Mouse (Mus musculus): Measurements from ENCODE around the gene Asic2. TPM values are rescaled to one million over a fixed set of nuclear protein-coding genes. Genes with fewer than 3 reads are reported as not detected.
A peak's percentile ranks its signal among the peaks of the same experiment; 100 is the strongest.

Asic2 gene
- total RNA-seq, 4 experiments from 2014 or later, result 60.0 to 62.0 (median 60.9) TPM

DNA sequence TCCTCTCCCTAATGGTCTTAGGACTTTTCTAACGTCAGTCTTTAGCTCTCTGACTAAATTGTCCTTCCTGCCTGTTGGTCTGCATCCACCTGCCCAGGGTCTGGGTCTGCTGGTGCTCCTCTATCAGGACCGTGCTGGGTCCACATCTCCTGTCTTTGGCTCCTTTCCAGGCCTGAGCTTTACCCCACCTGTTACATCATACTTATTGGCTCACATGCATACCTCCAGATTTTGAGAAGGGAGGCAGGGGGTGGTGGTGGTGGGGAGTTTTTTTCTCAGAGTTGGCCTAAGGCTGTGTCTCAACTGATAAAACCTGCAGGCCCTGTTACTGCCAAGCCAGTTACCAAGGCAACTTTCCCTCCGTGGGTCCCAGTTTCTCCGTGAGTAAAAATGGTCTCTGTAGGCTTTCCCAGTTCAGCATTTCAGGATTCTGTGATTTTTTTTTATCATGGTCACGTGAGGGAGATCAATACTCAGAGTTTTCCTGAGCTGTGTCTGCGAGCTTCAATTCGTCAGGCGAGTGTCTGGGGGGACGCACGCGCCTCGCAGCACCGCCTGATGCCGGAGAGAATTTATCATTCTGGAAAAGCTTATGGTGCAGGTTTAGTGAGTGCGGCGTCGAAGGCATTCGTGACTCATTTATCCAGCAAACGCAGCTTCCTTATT lies 1044.8 kb downstream of the Asic2 start:
- DNase-seq (ENCODE audit: low spot score in 2 of 2), result peak; percentile 15 to 50

DNA sequence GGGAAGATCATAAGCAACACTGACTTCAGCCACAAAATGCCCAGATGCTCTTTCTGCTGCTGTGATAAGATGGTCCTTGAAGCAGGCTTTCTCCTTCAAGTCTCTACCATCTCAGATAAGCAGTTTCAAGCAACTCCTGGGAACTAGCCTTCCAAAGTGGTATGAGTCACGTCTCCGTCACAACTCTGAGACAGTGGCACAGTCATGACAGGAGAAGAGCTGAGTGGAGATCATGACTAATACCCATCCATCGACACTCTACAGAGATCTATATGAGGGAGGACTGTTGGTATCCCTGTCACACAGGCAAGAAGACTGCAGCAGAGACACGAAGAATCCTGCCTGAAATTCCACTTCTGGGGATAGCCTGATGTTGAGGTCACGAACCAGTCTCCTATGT lies 1049.9 kb downstream of the Asic2 start:
- no peak for DNase-seq (ENCODE audit: low spot score in 2 of 2)

DNA sequence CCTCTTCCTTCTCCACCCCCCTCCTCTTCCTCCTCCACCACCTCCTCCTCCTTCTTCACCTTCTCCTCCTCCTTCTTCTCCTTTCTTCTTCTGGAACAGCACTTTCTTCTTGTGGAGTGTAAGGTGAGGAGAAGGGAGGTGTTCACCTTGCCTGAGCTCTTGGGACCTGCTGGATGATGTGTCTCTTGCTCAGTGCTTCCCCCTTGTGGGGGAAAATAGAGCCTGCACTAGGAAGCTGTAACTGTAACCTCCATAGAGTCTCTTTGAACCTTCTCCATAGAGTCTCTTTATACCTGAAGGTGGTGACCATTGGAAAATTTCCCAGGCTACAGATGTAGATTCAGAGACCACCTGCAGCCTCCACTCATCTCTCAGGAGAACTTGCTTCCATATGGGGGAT lies 1050.6 kb downstream of the Asic2 start:
- DNase-seq (ENCODE audit: low spot score in 2 of 2), result no peak

DNA sequence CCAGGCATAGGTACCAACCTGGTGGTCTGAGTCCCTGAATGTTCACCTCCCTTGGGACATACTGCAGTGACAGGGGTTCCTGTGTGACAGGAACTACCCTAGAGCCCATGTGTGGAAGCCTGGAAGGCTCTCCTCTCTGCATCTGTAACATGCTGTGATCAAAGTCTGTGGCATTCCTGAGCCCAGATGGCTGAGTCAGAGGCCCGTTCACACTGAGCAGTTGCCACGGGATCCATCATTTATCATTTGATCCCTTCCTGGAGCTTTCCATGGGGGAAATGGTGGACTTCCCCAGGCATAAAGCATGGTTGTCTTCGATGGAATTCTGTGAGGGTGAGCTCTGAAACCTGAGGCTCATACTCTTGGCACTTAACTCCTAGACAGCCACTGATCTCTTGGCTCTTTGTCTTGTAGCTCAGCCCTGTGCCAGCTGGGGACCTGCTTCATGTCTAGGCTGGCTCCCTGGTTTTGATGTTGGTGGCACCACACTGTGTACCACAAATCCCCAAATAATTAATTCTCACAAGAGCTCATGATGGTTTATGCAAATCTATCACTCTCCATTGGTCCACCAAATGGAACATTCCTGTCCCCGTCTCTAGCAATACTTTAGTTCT lies 1054.7 kb downstream of the Asic2 start:
- DNase-seq (ENCODE audit: low spot score in 2 of 2), result no peak

DNA sequence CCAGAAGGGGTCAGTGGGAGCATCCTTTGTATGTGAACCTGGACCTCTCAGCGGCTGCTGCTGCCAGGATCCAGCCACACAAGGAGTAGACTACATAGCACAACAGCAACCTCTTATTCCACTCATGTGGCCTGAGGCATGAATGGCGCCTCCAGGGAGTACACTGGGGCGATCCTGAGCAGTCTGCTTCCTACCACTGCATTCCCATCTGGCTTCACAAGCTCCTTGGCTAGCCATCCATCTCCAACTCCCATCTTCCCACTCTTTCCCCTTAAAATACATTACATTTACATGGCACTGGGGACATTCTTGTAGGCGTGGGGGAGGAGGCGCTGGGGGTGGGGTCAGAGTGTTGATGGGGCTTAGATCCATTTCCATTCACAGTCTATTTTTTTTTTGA lies 1055.5 kb downstream of the Asic2 start:
- DNase-seq (ENCODE audit: low spot score in 2 of 2), result peak in 1 of 2 experiments; percentile 33

DNA sequence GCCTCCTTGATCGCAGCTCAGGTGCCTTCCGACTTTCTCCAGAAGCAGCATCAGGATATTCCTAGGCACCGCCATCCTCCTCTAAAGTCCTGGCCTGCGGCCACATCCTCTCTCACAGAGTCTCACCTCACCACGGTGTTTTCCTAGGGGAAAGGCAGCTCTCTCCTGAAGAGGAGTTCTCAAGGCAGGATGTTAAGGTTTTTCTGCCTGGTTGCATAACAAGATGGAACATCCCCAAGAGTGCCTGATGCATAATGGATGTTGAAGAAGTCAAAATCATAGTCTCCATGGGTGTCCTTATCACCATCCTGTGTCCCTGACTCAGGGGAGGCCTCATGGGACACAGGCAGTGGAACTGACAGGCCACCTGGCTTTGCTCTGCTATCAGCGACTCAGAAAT lies 1060.4 kb downstream of the Asic2 start:
- DNase-seq (ENCODE audit: low spot score in 2 of 2), result peak in 1 of 2 experiments; percentile 59

DNA sequence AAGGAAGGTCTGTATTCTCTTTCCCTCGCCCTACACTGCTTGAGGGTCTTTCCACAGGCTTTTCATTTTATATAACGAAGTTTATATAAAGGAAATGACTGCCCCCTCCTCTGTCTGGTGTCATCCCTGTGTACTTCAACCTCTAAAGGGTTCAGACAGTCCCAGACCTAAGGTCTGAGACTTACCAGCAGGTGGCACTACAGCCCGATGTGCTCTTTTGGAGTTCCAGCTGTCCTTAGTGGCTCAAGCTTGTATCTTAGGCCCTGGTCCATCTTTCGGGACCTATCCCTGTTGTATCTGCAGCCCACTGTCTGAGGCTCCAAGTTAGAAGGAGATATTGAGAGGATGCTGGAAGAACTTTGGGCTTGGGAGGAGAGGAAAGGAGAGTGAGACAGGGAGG lies 1061.8 kb downstream of the Asic2 start:
- no peak for DNase-seq (ENCODE audit: low spot score in 2 of 2)

DNA sequence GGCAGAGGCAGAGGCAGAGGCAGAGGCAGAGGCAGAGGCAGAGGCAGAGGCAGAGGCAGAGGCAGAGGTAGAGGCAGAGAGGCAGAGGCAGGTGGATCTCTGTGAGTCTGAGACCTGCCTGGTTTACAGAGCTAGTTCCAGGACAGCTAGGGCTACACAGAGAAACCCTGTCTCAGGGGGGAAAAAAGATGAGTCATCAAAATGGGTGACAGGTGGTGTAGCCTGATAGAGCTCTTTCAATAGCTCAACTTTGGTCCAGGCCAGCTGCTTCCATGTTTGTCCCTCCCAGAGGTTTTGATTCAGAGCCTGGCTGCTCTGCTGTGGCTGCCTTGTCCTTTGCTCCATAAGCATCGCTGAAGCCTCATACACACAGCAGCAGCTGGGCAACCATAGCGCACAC lies 1063.7 kb downstream of the Asic2 start:
- no peak for DNase-seq (ENCODE audit: low spot score in 2 of 2)

DNA sequence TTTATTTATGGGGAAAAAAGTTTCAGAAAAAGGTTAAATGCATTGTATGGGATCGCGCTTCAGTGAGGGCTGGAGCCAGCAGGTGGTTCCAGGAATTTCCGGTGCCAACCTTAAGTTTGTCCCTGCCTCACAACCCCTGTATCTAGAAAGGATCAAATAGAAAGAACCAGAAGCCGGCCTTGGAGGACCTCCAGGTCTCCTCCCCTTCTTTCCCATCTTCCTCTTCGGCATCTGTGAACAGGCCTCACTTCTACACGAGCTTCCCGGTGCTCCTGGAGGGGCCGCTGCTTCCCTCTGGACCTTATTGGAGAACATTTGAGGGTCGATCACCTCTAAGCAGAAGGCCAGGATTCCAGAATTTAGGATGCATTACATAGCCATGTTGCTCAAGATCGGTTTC lies 1064.8 kb downstream of the Asic2 start:
- DNase-seq (ENCODE audit: low spot score in 2 of 2), result no peak

DNA sequence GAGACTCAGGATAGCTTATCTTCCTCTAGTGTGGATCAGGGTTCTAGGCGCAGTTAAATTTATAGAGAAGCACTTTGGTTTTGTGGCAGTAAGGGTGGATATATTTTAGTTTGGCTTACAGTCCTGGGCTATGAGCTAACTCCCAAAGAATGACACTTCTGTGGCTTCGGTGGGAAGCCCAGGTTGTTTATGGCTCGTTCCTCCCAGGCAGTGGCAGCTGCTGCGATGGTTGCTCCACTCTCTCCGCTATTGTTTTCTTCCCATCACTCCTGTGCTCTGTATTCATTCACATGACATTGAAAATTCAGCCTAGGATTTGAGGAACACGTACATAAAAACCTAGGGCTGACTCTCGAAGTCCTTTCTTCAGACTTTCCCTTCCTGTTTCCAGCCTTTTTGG lies 1065.6 kb downstream of the Asic2 start:
- DNase-seq (ENCODE audit: low spot score in 2 of 2), result no peak

DNA sequence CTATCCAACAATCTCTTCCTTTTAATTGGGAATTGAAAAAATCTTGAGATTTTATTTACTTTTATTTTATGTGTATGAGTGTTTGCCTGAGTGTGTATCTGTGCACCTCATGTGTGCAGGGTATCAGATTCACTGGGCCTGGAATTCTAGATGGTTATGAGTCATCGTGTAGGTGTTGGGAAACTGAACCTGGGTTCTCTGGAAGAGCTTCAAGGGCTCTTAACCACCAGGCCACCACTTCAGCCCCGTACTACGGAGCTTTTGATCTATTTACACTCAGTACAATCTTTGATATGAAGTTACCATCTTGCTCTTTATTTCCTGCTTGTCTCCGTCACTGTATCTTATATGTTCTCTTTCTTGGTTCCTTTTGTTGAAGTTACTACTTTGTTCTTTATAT lies 1067.7 kb downstream of the Asic2 start:
- DNase-seq (ENCODE audit: low spot score in 2 of 2), result no peak

DNA sequence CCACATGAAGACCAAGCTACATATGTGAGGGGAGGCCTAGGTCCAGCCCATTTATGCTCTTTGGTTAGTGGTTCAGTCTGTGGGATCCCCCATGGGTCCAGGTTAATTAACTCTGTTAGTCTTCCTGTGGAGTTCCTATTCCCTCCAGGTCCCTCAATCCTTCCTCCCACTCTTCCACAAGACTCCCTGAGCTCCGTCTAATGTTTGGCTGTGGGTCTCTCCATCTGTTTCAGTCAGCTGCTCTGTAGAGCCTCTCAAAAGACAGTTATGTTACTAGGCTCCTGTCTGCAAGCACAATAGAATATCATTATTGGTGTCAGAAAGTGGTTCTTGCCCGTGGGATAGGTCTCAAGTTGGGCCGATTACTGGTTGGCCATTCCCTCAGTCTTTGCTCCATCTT lies 1072.4 kb downstream of the Asic2 start:
- no peak for DNase-seq (ENCODE audit: low spot score in 2 of 2)

DNA sequence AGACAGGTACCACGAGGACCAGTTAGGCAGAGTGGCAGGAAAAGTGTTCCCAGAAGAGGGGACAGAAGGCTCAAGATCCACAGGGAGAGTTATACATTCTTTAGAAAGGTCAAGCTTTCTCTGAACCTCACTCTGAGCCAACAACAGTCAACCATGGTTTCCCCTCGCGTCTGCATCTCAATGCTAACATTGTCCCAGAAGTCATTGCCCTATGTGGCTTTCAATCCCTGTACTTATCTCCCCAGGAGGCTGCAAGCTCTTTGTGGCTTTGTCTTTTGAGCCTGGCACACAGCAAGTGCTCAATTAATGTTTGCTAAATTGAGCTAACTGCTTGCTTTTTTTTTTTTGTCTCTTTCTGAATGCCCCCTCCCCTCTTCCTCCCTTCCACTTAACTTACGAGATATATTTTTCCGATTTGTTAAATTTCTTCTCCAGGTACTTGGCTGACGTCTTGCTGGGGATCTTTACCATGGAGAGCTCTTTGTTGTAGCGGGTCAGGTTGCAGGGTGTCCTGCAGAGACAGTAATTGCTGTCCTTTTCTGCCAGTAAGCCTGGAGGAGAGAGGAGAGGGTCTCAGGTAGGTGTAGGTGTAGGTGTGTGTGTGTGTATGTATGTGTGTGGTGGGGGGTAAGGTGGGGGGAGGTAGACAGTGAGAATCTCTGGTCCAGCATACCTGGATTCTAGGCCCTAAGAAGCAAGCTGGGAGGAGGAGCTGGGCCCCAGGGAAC lies 1078.8 kb downstream of the Asic2 start:
- no peak for DNase-seq (ENCODE audit: low spot score in 2 of 2)

DNA sequence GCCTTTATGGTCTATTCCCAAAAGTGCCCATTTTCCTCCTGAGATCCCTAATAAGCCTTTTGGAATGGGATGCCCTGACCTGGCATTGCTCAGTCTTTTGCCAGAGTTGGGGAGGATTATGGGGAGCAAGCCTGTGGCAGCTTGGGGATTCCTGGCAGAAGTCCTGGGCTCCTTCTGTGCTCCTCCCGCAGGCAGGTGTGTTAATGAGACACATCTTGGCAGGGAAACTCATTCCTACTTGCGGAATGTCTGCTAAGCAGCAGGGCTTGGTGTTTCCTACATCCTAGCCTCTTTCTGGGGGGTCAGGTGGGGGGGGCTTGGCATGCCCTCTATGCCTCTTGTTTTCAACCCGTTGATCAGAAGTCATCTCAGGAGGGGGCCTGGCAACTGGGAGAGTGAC lies 1081.2 kb downstream of the Asic2 start:
- DNase-seq (ENCODE audit: low spot score in 2 of 2), result no peak

DNA sequence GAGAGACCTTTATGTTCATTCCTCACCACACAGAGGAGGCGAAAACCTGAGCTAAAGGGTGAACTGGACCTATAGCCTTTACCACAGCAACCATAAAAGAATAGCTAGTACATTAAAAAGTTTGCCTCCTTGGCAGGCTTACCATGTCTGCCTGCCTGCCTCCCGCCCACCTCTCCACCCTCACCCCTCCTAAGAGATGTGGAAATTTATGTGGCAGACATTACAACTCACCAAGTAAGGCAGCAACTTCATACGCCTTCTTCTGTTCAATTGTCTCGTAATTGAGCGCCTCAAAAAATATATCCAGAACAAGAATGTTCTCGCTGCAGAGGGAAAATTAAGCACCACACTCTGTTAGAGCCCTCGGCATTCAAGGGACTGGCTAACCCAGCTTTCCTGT lies 1081.9 kb downstream of the Asic2 start:
- DNase-seq (ENCODE audit: low spot score in 2 of 2), result peak in 1 of 2 experiments; percentile 53

DNA sequence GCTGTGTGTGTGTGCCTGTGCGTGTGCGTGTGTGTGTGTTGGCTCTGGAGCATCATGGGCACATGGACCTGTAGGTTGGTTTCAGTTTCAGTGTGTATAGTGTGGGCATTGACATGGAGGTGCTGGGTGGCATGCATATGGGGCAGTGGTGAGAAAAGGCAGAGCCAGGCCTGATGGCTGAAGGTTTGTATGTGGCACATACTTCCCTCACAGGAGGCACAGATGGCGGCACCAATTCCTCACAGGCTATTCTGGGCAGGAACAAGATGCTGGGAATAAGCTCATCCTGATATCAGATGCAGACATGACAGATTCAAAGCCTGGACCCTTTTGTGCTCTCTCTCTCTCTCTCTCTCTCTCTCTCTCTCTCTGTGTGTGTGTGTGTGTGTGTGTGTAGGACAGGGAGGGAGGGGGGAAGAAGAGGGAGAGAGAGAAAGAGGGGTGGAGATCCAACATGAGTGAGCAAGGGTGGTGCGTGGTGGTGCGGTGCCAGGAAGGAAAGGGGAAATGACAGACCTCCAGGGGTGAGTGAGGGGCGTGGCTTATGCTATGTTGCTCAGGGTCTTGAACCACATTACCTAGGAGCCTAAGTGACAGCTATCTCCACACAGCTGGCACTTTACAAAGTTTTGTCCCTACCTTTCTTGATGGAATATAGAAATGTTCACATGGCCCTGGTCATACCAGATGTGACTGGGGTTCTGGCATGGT lies 1083.6 kb downstream of the Asic2 start:
- peak in 1 of 2 experiments; percentile 46 for DNase-seq (ENCODE audit: low spot score in 2 of 2)

DNA sequence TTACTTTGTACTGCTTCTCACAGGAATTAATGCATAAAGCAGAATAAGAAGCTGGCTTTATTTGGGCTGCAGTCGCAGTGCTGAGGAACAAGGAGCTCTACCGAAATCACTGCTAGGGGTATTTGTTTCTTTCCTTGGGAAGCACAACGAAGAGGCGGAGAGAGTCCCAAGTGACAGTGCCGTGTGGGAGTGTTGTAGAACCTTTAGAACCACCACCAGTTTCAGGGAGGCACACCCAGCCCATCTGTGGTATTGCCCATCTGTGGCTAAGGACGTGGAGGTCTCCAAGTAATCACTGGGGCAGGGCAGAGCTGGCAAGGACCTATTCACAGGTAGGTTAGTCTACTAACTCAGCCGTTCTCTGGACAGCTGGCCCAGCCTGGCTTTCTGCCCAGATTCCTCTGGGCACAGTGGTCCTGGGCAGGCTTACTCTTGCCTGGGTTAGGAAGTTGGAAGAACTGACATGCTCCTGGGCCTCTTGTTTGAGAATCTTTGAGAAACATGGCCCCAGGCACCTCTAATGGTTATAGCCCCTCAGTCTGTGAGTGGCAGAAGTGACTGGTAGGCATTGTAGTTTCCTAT lies 1085.9 kb downstream of the Asic2 start:
- DNase-seq (ENCODE audit: low spot score in 2 of 2), result peak in 1 of 2 experiments; percentile 34

DNA sequence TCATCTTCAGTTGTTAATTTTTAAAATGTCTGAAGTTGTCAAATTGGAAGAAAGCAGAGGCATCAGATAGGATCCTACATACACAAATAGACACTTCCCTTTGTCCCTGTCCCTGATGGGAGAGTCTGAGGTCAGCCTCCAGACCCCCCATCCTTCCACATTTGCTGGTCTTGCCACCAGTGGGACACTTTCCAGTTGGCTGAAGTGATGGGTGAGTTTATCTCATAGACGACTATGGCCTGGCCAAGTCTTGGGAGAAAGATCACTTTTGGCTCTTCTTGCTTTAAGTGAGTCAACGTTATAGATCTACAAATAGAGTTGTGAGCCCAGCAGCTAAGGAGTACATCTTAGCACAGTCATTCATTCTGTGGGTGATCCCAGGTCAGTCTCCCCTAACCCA lies 1090.2 kb downstream of the Asic2 start:
- DNase-seq (ENCODE audit: low spot score in 2 of 2), result no peak

DNA sequence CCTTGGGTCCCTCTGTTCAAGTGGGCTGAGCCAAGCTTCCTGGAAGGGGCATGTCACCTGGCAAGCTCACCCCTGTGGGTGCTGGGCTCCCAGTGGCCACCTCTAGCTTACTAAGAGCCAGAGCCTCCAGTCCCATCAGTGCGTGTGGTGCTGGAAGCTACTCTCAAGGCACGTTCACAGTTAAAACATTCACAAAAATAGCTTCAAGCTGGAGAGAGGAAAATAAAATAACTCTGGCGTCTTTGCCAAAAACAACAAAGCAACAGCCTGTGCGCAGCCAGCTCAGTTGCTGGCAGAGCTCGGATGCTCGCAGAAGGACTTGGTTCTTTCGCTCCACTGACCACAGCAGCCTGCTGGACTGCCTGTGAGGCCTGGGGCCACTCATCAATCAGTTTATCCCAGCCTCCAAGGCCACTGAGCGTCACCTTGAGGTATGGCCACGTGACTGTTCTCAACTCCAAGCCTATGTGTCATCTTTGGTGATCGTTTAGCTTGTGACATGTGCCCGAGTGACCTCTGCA lies 1091.1 kb downstream of the Asic2 start:
- DNase-seq (ENCODE audit: low spot score in 2 of 2), result peak in 1 of 2 experiments; percentile 59

DNA sequence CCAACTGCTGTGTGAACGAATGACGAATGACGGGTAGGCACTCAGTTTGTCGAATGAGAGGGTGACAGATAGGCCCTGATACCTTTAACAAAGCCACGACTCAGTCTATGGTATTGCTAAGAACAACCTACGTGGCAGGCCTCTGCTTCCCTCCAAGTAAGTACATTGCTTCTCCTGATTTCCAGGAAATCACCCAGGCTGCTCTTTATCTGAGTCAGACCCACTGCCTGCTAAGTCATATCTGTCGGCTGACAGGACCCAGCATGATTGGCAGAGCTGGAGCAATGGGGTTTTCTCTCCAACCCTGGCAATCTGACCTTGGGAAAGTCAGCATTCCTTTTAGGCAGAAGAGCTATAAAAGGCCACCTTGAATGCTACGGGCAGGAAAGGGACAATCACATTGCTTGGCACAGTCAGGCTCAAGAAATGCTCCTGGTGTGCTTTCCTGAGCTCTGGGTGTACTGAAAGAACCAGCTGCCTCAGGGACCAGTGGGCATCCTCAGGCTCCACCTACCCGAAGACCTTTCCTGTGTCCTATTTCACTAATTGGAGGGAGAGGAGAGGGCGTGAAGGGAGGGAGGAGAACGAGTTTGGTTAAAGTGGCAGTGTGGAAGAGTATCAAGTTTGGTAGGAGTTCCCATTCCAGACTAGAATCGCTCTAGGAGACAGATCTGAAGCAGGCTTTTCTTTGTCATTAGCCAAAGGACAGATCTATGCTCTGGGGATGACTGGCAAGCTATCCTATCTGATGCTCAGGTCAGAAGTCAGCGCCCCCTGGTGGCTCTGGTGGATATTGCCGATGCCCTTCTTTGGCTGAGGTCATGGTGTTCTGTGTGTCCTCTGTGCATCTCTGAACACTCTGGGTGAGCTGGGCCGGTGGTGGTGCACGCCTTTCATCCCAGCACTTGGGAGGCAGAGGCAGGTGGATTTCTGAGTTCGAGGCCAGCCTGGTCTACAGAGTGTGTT lies 1095.5 kb downstream of the Asic2 start:
- peak; percentile 30 to 52 for DNase-seq (ENCODE audit: low spot score in 2 of 2)
